Mouse (Mus musculus) ovary, postnatal 14 days (tissue): Measurements from ENCODE around the gene Scly.

Experiments
- DNase-seq: peaks from one replicate; pipeline ENCODE4 v3.0.0; 2022; ENCODE audit warnings: low spot score

The Scly gene

DNA sequence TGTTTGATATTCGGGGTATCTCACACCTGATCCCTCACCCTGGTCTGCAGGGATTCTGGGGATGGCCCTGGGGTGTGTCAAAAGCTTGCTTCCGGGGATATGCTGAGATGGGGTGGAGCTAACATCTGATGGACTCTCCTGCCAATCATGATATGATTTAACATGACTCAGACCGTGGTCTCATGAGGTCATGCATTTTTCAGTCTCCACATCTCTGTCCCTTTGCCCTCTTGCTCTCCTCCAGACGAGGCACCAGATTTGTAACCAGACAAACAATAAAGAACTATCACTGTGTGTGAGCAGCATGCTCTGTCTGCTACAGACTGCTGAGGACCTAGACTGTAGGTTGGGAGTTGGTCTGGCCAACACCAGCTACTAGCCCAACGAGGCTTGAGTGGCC is 64.0 kb downstream of the Scly start:
- DNase-seq: no peak

DNA sequence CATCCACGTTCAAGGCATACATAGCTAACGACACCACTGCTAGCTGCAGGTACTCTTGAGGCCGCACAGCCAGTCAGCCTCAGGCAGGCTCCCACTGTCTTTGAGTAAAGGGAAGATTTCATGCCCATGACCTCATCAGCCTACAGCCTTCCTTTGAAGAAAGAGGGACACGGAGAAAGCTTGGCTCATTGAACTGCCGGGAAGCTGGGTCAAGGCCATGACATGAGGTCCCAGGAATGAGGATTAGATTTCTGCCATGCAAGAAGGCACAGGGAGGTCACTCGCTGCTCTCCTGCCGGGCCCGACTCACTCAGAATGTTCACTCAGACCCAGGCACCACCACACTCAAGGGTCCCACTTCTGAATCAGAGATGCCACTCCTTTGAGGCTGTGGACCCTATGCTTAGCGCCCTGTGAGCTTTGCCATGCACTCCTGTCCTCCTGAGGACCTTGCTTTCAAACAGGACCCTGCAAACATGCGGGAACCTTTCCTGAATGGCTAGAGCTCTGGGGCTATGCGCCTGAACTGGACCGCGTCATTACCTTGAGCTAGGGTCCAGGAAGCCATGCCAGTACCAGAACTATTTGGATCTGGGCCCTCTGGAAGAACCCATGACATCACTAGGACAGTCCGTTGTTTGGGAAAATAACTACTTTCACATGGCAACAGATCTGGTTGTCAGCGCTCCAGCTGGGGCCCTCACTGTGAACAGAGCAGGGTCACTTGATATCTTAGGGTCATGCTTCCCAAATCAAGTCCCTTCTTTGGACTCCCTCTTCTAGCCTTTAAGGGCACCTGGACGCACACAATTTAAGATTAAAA is 66.9 kb downstream of the Scly start:
- no peak for DNase-seq

DNA sequence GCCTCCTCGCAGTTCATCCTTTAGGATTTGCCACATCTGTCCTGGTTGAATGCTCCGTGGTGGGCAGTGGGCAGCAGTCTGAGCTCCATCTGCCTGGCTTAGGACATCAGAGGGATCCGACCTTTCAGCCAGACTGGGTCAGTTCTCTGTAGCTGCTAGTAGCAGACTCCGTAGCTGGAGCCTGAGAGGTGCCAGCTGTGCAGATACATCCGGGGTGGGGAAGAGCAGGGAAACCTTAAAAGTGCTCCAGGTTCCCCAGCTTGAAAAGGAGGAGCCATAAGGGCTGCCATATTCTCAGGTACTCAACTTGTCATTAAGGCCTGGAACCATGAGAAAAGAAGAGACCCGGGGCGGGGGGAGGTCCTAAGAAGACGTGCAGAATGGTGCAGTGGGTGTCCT is 67.7 kb downstream of the Scly start:
- DNase-seq: no peak

GRCm38 (mm10) chr1:91366215-91367108 is 68.3 kb downstream of the Scly start, which contains the start of gene Erfe:
TSS of gene Erfe (plus strand) at chr1:91366430.
- peak; percentile 62 for DNase-seq

- DNase-seq: no peak
Measured at GRCm38 (mm10) chr1:91367295-91367694, 69.2 kb downstream of the Scly start.

- DNase-seq: no peak
Measured at GRCm38 (mm10) chr1:91369408-91369807, 71.3 kb downstream of the Scly start.

DNA sequence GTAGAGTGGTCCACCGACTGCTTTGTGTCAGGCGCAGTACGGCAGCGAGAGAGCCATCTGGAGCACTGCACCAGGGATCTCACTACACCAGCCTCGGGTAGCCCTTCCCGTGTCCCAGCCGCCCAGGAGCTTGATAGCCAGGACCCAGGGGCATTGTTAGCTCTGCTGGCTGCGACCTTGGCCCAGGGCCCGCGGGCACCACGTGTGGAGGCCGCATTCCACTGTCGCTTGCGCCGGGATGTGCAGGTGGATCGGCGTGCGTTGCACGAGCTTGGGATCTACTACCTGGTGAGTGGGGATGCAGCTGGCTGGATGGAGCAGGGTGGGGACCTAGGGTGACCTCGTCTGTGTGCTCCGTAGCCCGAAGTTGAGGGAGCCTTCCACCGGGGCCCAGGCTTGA is 71.9 kb downstream of the Scly start:
- DNase-seq: no peak
